24 mouse cellular contexts compared by ENCODE assay signal in the genomic region with DNA sequence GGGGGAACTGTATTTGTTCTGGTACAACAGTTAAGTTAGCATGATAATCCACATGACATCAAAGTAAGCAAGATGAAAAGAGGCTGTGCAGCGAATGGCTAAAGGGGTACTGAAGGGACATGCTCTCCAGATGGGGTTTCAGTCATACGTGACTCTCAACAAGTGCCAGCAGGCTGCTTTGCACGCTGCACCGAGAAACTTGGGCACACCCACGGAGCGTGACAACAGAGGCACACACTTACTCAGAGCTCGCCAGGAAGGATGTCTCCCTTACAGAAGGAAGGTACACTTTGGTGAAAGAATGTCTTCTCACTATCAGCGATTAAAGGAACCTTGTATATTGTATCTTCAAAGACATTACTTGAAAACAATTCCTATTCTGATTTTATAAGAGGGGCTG. TPM values are rescaled to one million over a fixed set of nuclear protein-coding genes. Genes with fewer than 3 reads are reported as not detected.
DNase-seq lines count a peak whose midpoint lies in the region; ATAC-seq and TF ChIP-seq lines count a peak whose summit lies in the region.
"Had no signal": no experiment of that assay in that cellular context is flagged by ENCODE, and none has a peak within 500 bp of the region (broad histone marks: within the 10 kb centered on the region; RNA-seq: fewer than 3 reads in every experiment).

No protein-coding gene starts in this region.

- no peaks in the 10 kb centered on the region for H3K27me3 ChIP-seq in thymus, adult 2 months (ENCODE audit: control insufficient read depth, insufficient read depth, low read length)
- H3K27me3 ChIP-seq: CH12.LX; embryonic facial prominence, embryonic 15.5 days; hindbrain, embryonic 13.5 days; intestine, embryonic 15.5 days; Patski had no signal

- WGBS in thymus, adult 2 months = 67% methylated on average over 8 of the region's 8 CpGs

- H3K4me1 ChIP-seq in thymus, adult 2 months (replicated peaks; ENCODE audit: control insufficient read depth, insufficient read depth, low read length) = peaks cover 17% of the 10 kb centered on the region
- H3K4me1 ChIP-seq: forebrain, embryonic 10.5 days had no signal

- DNase-seq in thymus, postnatal 0 days (ENCODE audit: low spot score) = peak; percentile 35
- DNase-seq in thymus, adult 2 months = no peak
- DNase-seq in gastrocnemius, postnatal 10 days = no peak
- DNase-seq in gastrocnemius, postnatal 36 days = no peak
- DNase-seq: adrenal gland, adult 2 months; adrenal gland, postnatal 25 days; B cell, adult 2 months; cerebellum, adult 11 months; cerebellum, adult 8-10 months; cerebellum, postnatal 14 days; embryo, embryonic 11 days; gastrocnemius, postnatal 14 days; heart, postnatal 10 days had no signal

- H3K36me3 ChIP-seq in thymus, adult 2 months (ENCODE audit: control insufficient read depth, insufficient read depth, low read length) = peaks cover 19% of the 10 kb centered on the region
- H3K36me3 ChIP-seq: intestine, embryonic 15.5 days had no signal

- TF ChIP-seq CTCF in thymus, adult 2 months (IDR thresholded peaks at IDR 0.05; ENCODE audit: borderline replicate concordance, control insufficient read depth, extremely low read depth, insufficient read depth, low read length, poor library complexity) = no peak

- TF ChIP-seq POLR2A in thymus, adult 2 months (IDR thresholded peaks at IDR 0.05; ENCODE audit: control insufficient read depth, extremely low read depth, insufficient read depth, low read length, poor library complexity) = no peak

- H3K4me3 ChIP-seq in thymus, adult 2 months (ENCODE audit: control insufficient read depth, insufficient read depth, low read length) = no peak overlapping the region
- H3K4me3 ChIP-seq: embryonic facial prominence, embryonic 15.5 days; erythroblast, embryonic 14.5 days; forebrain, embryonic 10.5 days; hindbrain, embryonic 13.5 days; intestine, embryonic 15.5 days had no signal

- intact Hi-C loops in gastrocnemius, postnatal 36 days (cut with DNase I) = no loop called here

- ATAC-seq in CD4-positive, CD25-positive, alpha-beta regulatory T cell, adult 4 months = peak; percentile 28
- peak; percentile 15 for ATAC-seq in inflammation-experienced regulatory T-cells, adult 6 months
- ATAC-seq: forebrain, embryonic 14.5 days; hindbrain, postnatal 0 days; intestine, embryonic 15.5 days; Patski had no signal

- no peak overlapping the region for H3K27ac ChIP-seq in thymus, adult 2 months (ENCODE audit: control insufficient read depth, insufficient read depth, low read length)
- H3K27ac ChIP-seq: embryonic facial prominence, embryonic 15.5 days; forebrain, embryonic 10.5 days; hindbrain, embryonic 13.5 days; hindbrain, postnatal 0 days; intestine, embryonic 15.5 days had no signal

RNA-seq across cellular contexts. Expression of gene Nrip1, which starts 22.7 kb away (rescaled TPM):
- 62.4 and 78.6 TPM in 2 replicates for polyA plus RNA-seq in thymus, postnatal 0 days (2015; fragmentation: Nextera tagmentation; extraction: Ambion mirVana)
- 23.7 and 44.1 TPM in 2 replicates for polyA plus RNA-seq in thymus, adult 2 months (2012; rRNA removed)
- 10 to 100 TPM; 42.3 to 52.8 TPM for polyA plus RNA-seq in CD4-positive, CD25-positive, alpha-beta regulatory T cell, adult 4 months (2017; shearing (Covaris generic))
- 10 to 100 TPM; 26.2 to 66.5 (median 54.1) TPM for polyA plus RNA-seq in inflammation-experienced regulatory T-cells, adult 6 months (2017; shearing (Covaris generic))
- 10 to 100 TPM; 37.3 to 41.4 TPM for total RNA-seq in gastrocnemius, postnatal 10 days (2021)
- total RNA-seq in gastrocnemius, postnatal 36 days (2021) = 10 to 100 TPM; 38.2 to 40.5 TPM
- total RNA-seq: CH12.LX had no signal
